Mouse (Mus musculus) lung, postnatal 0 days (tissue): ENCODE measurements at regions not wholly inside any gene's neighbourhood (a gene's known extent, or its start where the extent isn't known, plus 50 kb on each side); places are given as distances from the start of the nearest gene placed in this dataset.

Source experiments
- ATAC-seq: fragments of 200-750 bp; cut with Nextera tagmentation; 2 replicates; pipeline ENCODE4 v1.8.0; 2017; ENCODE audit warnings: moderate library complexity
- DNase-seq: peaks from one replicate; pipeline ENCODE4 v3.0.0-alpha.2; 2016; ENCODE audit warnings: low spot score
- H3K27ac ChIP-seq: fragments of 300-500 bp; sonication (generic); 2 replicates; pipeline ENCODE4 v1.5.1; 2014; ENCODE audit warnings: antibody characterized with exemption, mild to moderate bottlenecking, low read length, mixed read lengths
- H3K27me3 ChIP-seq: fragments of 300-500 bp; sonication (generic); replicated peaks from 2 replicates; pipeline ENCODE4 v1.6.1; 2014; ENCODE audit warnings: low read length, mixed read lengths; ENCODE audit not compliant: insufficient read depth
- H3K36me3 ChIP-seq: fragments of 300-500 bp; sonication (generic); 2 replicates; pipeline ENCODE4 v1.6.1; 2014; ENCODE audit warnings: low read length, mixed read lengths; ENCODE audit not compliant: insufficient read depth
- H3K4me1 ChIP-seq: fragments of 300-500 bp; sonication (generic); 2 replicates; pipeline ENCODE4 v1.6.1; 2014; ENCODE audit warnings: antibody characterized with exemption, low read depth, low read length, mixed read lengths; ENCODE audit not compliant: insufficient read depth
- H3K4me2 ChIP-seq: fragments of 300-500 bp; sonication (generic); replicated peaks from 2 replicates; pipeline ENCODE4 v1.6.1; 2014; ENCODE audit warnings: low read depth, mild to moderate bottlenecking, low read length, moderate library complexity, mixed read lengths
- H3K4me3 ChIP-seq: fragments of 300-500 bp; sonication (generic); 2 replicates; pipeline ENCODE4 v1.5.1; 2014; ENCODE audit warnings: low read depth, low read length
- H3K9ac ChIP-seq: fragments of 300-500 bp; sonication (generic); replicated peaks from 2 replicates; pipeline ENCODE4 v1.6.1; 2014; ENCODE audit warnings: low read depth, mild to moderate bottlenecking
- H3K9me3 ChIP-seq: fragments of 300-500 bp; sonication (generic); 2 replicates; pipeline ENCODE4 v1.6.1; 2016; ENCODE audit warnings: low read length, mixed read lengths
- CTCF ChIP-seq: IDR thresholded peaks from 2 replicates; pipeline ENCODE4 v1.5.1; 2016; ENCODE audit warnings: antibody characterized with exemption, mild to moderate bottlenecking
- EP300 ChIP-seq: IDR thresholded peaks from 2 replicates; pipeline ENCODE4 v1.6.1; 2016; ENCODE audit warnings: antibody characterized with exemption, mild to moderate bottlenecking, control low read depth
- WGBS: fragments of 180-500 bp; shearing (Covaris S2); extraction: QIAGEN DNeasy Blood & Tissue Kit; methylation state at CpG from one replicate; pipeline ENCODE4 v1.1.7; 2014; 5-methylcytosine and 5-hydroxymethylcytosine counted together

DNA sequence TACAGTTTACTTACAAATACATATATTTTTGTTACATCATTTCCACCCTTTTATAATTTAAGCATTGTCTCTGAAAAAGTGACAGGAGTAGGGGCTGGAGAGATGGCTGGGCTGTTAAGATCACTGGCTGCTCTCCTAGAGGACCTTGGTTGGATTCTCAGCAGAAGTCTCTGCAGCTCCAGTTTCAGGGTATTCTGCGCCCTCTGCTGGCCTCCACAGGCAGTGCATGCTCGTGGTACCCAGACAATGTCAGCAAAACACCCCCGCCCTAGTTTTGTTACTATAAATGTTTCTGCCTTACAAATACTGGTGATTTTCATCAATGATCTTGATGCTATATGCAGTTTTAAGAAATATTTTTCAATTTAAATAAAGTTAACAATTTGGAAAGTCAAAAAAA lies 190.7 kb upstream of the Tas2r134 start:
- H3K9ac ChIP-seq, result no peak overlapping the region
- H3K4me3 ChIP-seq, result no peak overlapping the region
- ATAC-seq (no peak), DNase-seq (no peak)
- TF ChIP-seq EP300, result no peak
- TF ChIP-seq CTCF, result peak; percentile 65
- no peaks in the 10 kb centered on the region for H3K4me1 ChIP-seq
- H3K4me2 ChIP-seq, result no peak overlapping the region
- no peaks in the 10 kb centered on the region for H3K9me3 ChIP-seq
- H3K36me3 ChIP-seq, result no peaks in the 10 kb centered on the region
- WGBS, result 33% methylated on average over 3 of the region's 3 CpGs
- no peaks in the 10 kb centered on the region for H3K27me3 ChIP-seq
- H3K27ac ChIP-seq, result no peak overlapping the region

DNA sequence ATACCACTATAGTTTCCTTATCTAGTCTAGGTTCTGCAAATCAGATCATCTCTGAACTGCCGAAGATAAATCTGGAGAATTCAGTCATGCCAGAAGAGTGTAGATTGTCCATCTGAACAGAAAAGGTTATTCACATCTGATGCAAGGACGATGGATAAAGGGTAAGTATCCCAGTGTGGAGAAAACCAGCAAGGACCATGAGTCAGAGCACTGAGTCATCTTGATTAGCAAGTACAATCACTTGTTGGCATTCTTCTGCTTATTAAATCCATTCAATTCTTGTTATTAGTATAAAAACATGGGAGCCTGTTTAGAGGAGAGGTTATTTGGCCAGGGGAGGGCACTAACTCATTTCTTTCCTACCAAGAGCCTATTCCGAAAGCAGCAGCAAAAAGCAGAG lies 195.7 kb upstream of the Tas2r134 start:
- no peak overlapping the region for H3K4me2 ChIP-seq
- H3K9ac ChIP-seq, result no peak overlapping the region
- no peaks in the 10 kb centered on the region for H3K36me3 ChIP-seq
- no peaks in the 10 kb centered on the region for H3K4me1 ChIP-seq
- H3K27ac ChIP-seq, result no peak overlapping the region
- ATAC-seq (no peak), DNase-seq (no peak)
- no peak overlapping the region for H3K4me3 ChIP-seq
- no peaks in the 10 kb centered on the region for H3K9me3 ChIP-seq
- H3K27me3 ChIP-seq, result no peaks in the 10 kb centered on the region
- WGBS, result 79% methylated on average over 3 of the region's 3 CpGs
- TF ChIP-seq EP300, result no peak
- no peak for TF ChIP-seq CTCF

DNA sequence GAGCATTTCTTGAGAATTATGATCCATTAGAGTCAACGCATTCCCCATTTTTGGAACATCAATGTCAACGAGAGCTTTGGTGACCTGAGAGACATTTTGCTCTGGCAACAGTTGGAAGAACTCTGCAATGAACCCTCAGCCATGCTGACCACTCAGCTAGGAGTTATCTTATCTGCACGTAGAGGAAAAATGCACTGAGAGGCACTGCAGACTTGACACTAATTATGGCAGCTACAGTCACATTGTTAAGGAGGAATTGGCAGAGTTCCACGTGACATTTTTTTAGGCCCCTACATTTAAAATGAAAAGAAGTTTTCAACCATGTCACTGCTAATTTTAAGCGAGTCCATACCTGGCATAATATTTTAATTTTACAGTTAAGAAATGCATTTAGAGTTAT lies 197.6 kb upstream of the Tas2r134 start:
- 39% methylated on average over 5 of the region's 5 CpGs for WGBS
- Histone ChIP-seq H3K4me3 (no peak overlapping the region), H3K9ac (no peak overlapping the region), H3K4me1 (no peaks in the 10 kb centered on the region), H3K27ac (no peak overlapping the region), H3K36me3 (no peaks in the 10 kb centered on the region), H3K4me2 (no peak overlapping the region), H3K27me3 (no peaks in the 10 kb centered on the region), H3K9me3 (no peaks in the 10 kb centered on the region)
- ATAC-seq (no peak), DNase-seq (no peak)
- TF ChIP-seq EP300 (no peak), CTCF (no peak)

DNA sequence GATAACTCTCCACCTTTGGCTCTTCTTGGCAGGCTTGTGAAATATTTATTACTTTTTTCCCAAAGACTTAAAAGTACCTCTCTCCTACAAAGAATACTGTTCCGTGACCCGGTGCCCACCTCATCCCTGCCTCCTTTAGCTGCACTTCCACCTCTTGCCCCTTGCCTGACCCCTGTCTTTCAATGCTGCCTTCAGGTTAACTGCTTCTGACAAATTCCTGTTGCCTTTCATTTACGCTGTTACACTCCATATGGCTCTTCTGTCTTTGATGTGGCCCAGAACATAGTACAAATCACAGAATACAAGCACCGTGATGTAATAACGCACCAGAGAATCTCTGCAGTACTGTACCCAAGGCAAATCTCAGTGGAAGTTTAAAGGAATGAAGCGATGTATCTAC lies 204.9 kb upstream of the Tas2r134 start:
- 50% methylated on average over 6 of the region's 6 CpGs for WGBS
- no peak for DNase-seq
- Histone ChIP-seq H3K4me1 (no peaks in the 10 kb centered on the region), H3K36me3 (no peaks in the 10 kb centered on the region), H3K27ac (no peak overlapping the region), H3K4me2 (no peak overlapping the region), H3K4me3 (no peak overlapping the region), H3K27me3 (no peaks in the 10 kb centered on the region), H3K9me3 (no peaks in the 10 kb centered on the region), H3K9ac (no peak overlapping the region)
- ATAC-seq, result no peak
- no peak for TF ChIP-seq EP300
- no peak for TF ChIP-seq CTCF

DNA sequence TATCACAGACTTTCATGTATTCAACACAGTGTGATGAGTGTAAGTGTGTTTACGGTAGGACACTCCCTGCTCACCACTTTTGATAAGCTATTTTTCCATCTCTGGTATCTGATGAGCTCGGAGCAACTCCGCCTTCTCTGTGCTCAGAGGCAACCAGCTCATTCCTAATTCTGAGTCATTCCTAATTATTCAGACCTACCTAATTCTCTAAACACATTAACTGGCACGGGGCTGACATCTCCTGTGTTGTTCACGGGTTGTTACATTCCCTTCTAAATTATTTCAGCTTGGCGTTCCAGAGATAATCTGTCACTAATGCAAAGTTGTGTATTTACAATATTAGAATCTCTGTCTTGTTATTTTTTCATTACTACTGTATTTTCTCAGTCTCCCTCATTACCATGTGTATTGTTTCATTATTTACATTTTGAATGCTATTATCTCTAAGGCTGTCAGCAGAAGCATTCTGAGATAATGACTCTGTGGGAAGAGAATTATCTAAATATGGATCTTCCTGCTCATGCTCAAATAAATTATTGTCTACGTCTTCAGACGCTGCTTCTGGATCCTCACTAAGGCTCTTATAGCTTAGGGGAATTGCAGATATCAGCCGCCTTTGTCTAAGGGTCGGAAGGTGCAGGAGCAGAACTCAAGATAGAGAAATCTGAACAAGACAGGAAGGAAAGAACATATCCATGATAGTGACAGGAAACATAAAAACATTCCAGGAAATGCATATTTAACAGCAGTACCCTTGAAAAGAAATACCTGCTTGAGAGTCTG lies 209.2 kb upstream of the Tas2r134 start:
- Histone ChIP-seq H3K27me3 (no peaks in the 10 kb centered on the region), H3K9me3 (no peaks in the 10 kb centered on the region), H3K4me2 (no peak overlapping the region), H3K27ac (no peak overlapping the region), H3K4me3 (no peak overlapping the region), H3K9ac (no peak overlapping the region), H3K4me1 (no peaks in the 10 kb centered on the region), H3K36me3 (no peaks in the 10 kb centered on the region)
- ATAC-seq, result no peak
- TF ChIP-seq EP300, result no peak
- no peak for TF ChIP-seq CTCF
- no peak for DNase-seq
- 72% methylated on average over 10 of the region's 10 CpGs for WGBS

DNA sequence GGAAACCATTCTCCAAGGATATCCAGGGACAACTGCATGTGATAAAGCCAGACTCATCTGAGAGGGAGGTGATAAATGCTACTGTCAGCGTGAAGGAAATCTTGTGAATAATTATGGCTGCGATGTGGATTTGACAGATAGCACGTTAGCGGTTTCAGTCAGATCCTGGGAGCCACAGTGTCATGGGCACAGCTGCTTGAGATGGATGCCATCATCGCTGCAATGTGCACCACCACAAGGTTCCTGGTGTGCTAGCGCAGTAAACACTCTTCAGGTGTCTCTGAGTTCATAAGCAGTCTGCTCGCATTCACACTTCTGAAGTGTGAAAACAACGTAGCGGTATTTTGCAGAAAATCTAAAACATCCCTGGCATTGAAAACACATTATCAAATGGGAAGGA lies 238.9 kb upstream of the Tas2r134 start:
- Histone ChIP-seq H3K36me3 (no peaks in the 10 kb centered on the region), H3K27ac (no peak overlapping the region), H3K4me3 (no peak overlapping the region), H3K4me1 (no peaks in the 10 kb centered on the region), H3K9me3 (no peaks in the 10 kb centered on the region), H3K27me3 (no peaks in the 10 kb centered on the region), H3K4me2 (no peak overlapping the region), H3K9ac (no peak overlapping the region)
- ATAC-seq, result no peak
- no peak for DNase-seq
- no peak for TF ChIP-seq CTCF
- TF ChIP-seq EP300, result no peak
- WGBS, result 89% methylated on average over 9 of the region's 9 CpGs

DNA sequence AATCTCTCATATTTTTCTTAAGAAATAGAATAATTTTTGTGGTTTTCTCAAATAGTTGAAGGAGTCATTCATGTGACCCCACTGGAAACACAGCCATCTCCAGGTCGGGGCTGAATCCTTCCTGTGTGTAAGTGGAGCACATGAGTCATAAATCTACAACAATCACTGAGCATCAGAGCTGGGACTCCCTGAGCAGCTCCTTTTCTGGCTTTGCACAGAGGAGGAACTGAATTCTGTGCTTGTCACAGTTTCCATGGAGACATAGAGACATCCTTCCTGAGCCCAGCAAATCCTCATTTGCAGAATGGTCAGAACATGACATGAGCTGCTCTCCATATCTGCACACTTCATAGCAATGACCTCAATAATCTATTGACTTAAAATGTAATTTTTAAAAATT lies 238.2 kb upstream of the Rnd3 start:
- 47% methylated on average over 1 of the region's 1 CpGs for WGBS

More for the DNA sequence above, 238.2 kb upstream of the Rnd3 start:
- TF ChIP-seq CTCF (no peak), EP300 (no peak)
- H3K9me3 ChIP-seq, result no peaks in the 10 kb centered on the region
- no peaks in the 10 kb centered on the region for H3K36me3 ChIP-seq
- ATAC-seq (no peak), DNase-seq (no peak)
- H3K4me1 ChIP-seq, result no peaks in the 10 kb centered on the region
- H3K27me3 ChIP-seq, result no peaks in the 10 kb centered on the region
- H3K27ac ChIP-seq, result no peak overlapping the region
- no peak overlapping the region for H3K4me2 ChIP-seq
- no peak overlapping the region for H3K9ac ChIP-seq
- H3K4me3 ChIP-seq, result no peak overlapping the region
